Mouse (Mus musculus) cerebellum, adult (tissue): ENCODE measurements around the gene Dennd1b.

ENCODE experiments used
- ATAC-seq: cut with Nextera tagmentation; 2 replicates; pipeline ENCODE4 v1.9.2; 2017; ENCODE audit warnings: mild to moderate bottlenecking, moderate library complexity, mixed read lengths; ENCODE audit not compliant: insufficient number of reproducible peaks, low FRiP score, low TSS enrichment

Gene Dennd1b

GRCm38 (mm10) chr1:139075671-139076070, 112.4 kb downstream of the Dennd1b start:
- ATAC-seq, result no peak

- no peak for ATAC-seq
Measured at GRCm38 (mm10) chr1:139077989-139078388, 114.8 kb downstream of the Dennd1b start.

- no peak for ATAC-seq
Measured at GRCm38 (mm10) chr1:139079000-139079399, 115.8 kb downstream of the Dennd1b start.

- ATAC-seq, result no peak
Measured at GRCm38 (mm10) chr1:139079523-139079922, 116.3 kb downstream of the Dennd1b start.

GRCm38 (mm10) chr1:139080517-139081386, 117.5 kb downstream of the Dennd1b start:
- 0 out of 2 replicates have a peak, but pooled peaks have one; percentile 42 for ATAC-seq

GRCm38 (mm10) chr1:139083382-139083781, 120.1 kb downstream of the Dennd1b start:
- no peak for ATAC-seq

- no peak for ATAC-seq
Measured at GRCm38 (mm10) chr1:139087564-139087963, 124.3 kb downstream of the Dennd1b start.

GRCm38 (mm10) chr1:139090744-139091143, 127.5 kb downstream of the Dennd1b start:
- ATAC-seq, result no peak

- no peak for ATAC-seq
Measured at GRCm38 (mm10) chr1:139091701-139092100, 128.5 kb downstream of the Dennd1b start.

- no peak for ATAC-seq
Measured at GRCm38 (mm10) chr1:139092144-139092543, 128.9 kb downstream of the Dennd1b start.

- ATAC-seq, result no peak
Measured at GRCm38 (mm10) chr1:139092722-139093121, 129.5 kb downstream of the Dennd1b start.

GRCm38 (mm10) chr1:139096369-139096768, 133.1 kb downstream of the Dennd1b start:
- ATAC-seq, result no peak

GRCm38 (mm10) chr1:139098088-139098487, 134.9 kb downstream of the Dennd1b start:
- ATAC-seq, result no peak

- ATAC-seq, result no peak
Measured at GRCm38 (mm10) chr1:139101725-139102124, 138.5 kb downstream of the Dennd1b start.

GRCm38 (mm10) chr1:139108251-139108650, 145.0 kb downstream of the Dennd1b start:
- ATAC-seq, result no peak

GRCm38 (mm10) chr1:139122626-139123025, 159.4 kb downstream of the Dennd1b start:
- ATAC-seq, result no peak

GRCm38 (mm10) chr1:139139644-139140043, 176.4 kb downstream of the Dennd1b start:
- ATAC-seq, result no peak

- ATAC-seq, result no peak
Measured at GRCm38 (mm10) chr1:139145516-139145915, 182.3 kb downstream of the Dennd1b start.

GRCm38 (mm10) chr1:139146306-139146705, 183.1 kb downstream of the Dennd1b start:
- no peak for ATAC-seq

- ATAC-seq, result no peak
Measured at GRCm38 (mm10) chr1:139153006-139153405, 189.8 kb downstream of the Dennd1b start.

GRCm38 (mm10) chr1:139153493-139153892, 190.3 kb downstream of the Dennd1b start:
- ATAC-seq, result no peak

GRCm38 (mm10) chr1:139156397-139156796, 193.2 kb downstream of the Dennd1b start:
- ATAC-seq, result no peak
